Comparison of ENCODE assay signal across 1 mouse cellular context in genomic region chr6:134660714-134661406, GRCm38 (mm10).
TF ChIP-seq lines count a peak whose summit lies in the region.

No protein-coding gene starts in this region.

TF ChIP-seq in MEL, 35 proteins besides CTCF, POLR2A, EP300 and RAD21 (continued from another document):
- no peak for TF ChIP-seq ZMIZ1 (IDR thresholded peaks at IDR 0.05; ENCODE audit: low read depth, low read length)
